Mouse (Mus musculus) kidney, embryonic 14.5 days (tissue): Measurements from ENCODE around the gene Yipf4. TPM values are rescaled to one million over a fixed set of nuclear protein-coding genes. Genes with fewer than 3 reads are reported as not detected.
A peak's percentile ranks its signal among the peaks of the same experiment; 100 is the strongest.

Experiments
- ATAC-seq: fragments of 200-750 bp; cut with Nextera tagmentation; 2 replicates; pipeline ENCODE4 v1.8.0; 2017; ENCODE audit warnings: moderate number of reproducible peaks, mild to moderate bottlenecking, moderate TSS enrichment, moderate library complexity; ENCODE audit not compliant: low FRiP score, low TSS enrichment
- H3K27ac ChIP-seq: fragments of 300-500 bp; sonication (generic); 2 replicates; pipeline ENCODE4 v1.5.1; 2014; ENCODE audit warnings: low read depth, mild to moderate bottlenecking, low read length, moderate library complexity, mixed read lengths
- H3K27me3 ChIP-seq: fragments of 300-500 bp; sonication (generic); 2 replicates; pipeline ENCODE4 v1.6.1; 2014; ENCODE audit warnings: mild to moderate bottlenecking, low read length; ENCODE audit not compliant: control insufficient read depth, insufficient read depth
- H3K36me3 ChIP-seq: fragments of 300-500 bp; sonication (generic); 2 replicates; pipeline ENCODE4 v1.6.1; 2014; ENCODE audit warnings: low read length, mixed read lengths; ENCODE audit not compliant: control insufficient read depth, insufficient read depth
- H3K4me1 ChIP-seq: fragments of 300-500 bp; sonication (generic); 2 replicates; pipeline ENCODE4 v1.6.1; 2014; ENCODE audit warnings: low read length, mixed read lengths; ENCODE audit not compliant: control insufficient read depth, insufficient read depth
- H3K4me2 ChIP-seq: fragments of 300-500 bp; sonication (generic); replicated peaks from 2 replicates; pipeline ENCODE4 v1.6.1; 2014; ENCODE audit warnings: low read depth, mild to moderate bottlenecking, low read length
- H3K4me3 ChIP-seq: fragments of 300-500 bp; sonication (generic); 2 replicates; pipeline ENCODE4 v1.5.1; 2014; ENCODE audit warnings: mild to moderate bottlenecking, low read length
- H3K9ac ChIP-seq: fragments of 300-500 bp; sonication (generic); 2 replicates; pipeline ENCODE4 v1.6.1; 2014; ENCODE audit warnings: low read depth, mild to moderate bottlenecking, low read length, moderate library complexity
- H3K9me3 ChIP-seq: fragments of 300-500 bp; sonication (generic); 2 replicates; pipeline ENCODE4 v1.6.1; 2016; ENCODE audit warnings: low read length; ENCODE audit not compliant: control insufficient read depth
- WGBS: fragments of 180-500 bp; shearing (Covaris S2); extraction: QIAGEN DNeasy Blood & Tissue Kit; methylation state at CpG from one replicate; pipeline ENCODE4 v1.1.7; 2014; 5-methylcytosine and 5-hydroxymethylcytosine counted together
- polyA plus RNA-seq: library from polyadenylated mRNA; unstranded; fragments of >200 nt; fragmentation: Nextera tagmentation; extraction: Ambion mirVana; gene quantifications from 2 replicates; pipeline ENCODE4 v1.2.1, GENCODE M21; 2014

The Yipf4 gene
- polyA plus RNA-seq, 1 experiment from 2014 or later, result 72.9 TPM

GRCm38 (mm10) chr17:74507934-74508333, 18.6 kb downstream of the Yipf4 start:
- Histone ChIP-seq H3K9me3 (no peaks in the 10 kb centered on the region), H3K27ac (no peak overlapping the region), H3K4me3 (no peak overlapping the region), H3K36me3 (no peaks in the 10 kb centered on the region), H3K4me1 (no peaks in the 10 kb centered on the region), H3K27me3 (no peaks in the 10 kb centered on the region), H3K4me2 (no peak overlapping the region), H3K9ac (no peak overlapping the region)
- no peak for ATAC-seq
- WGBS, result 70% methylated on average over 2 of the region's 2 CpGs

GRCm38 (mm10) chr17:74508600-74508999, 19.3 kb downstream of the Yipf4 start:
- no peaks in the 10 kb centered on the region for H3K27me3 ChIP-seq
- WGBS, result 89% methylated on average over 3 of the region's 3 CpGs
- H3K4me1 ChIP-seq, result no peaks in the 10 kb centered on the region
- H3K4me3 ChIP-seq, result no peak overlapping the region
- no peak for ATAC-seq
- no peak overlapping the region for H3K4me2 ChIP-seq
- H3K36me3 ChIP-seq, result no peaks in the 10 kb centered on the region
- no peak overlapping the region for H3K9ac ChIP-seq
- no peaks in the 10 kb centered on the region for H3K9me3 ChIP-seq
- H3K27ac ChIP-seq, result no peak overlapping the region

GRCm38 (mm10) chr17:74512308-74512707, 23.0 kb downstream of the Yipf4 start:
- Histone ChIP-seq H3K4me2 (no peak overlapping the region), H3K9ac (no peak overlapping the region), H3K27ac (no peak overlapping the region), H3K4me3 (no peak overlapping the region), H3K27me3 (no peaks in the 10 kb centered on the region), H3K36me3 (no peaks in the 10 kb centered on the region), H3K9me3 (no peaks in the 10 kb centered on the region), H3K4me1 (no peaks in the 10 kb centered on the region)
- ATAC-seq, result no peak
- 83% methylated on average over 2 of the region's 2 CpGs for WGBS

GRCm38 (mm10) chr17:74522797-74523723, 33.8 kb downstream of the Yipf4 start:
- no peaks in the 10 kb centered on the region for H3K27me3 ChIP-seq
- no peak overlapping the region for H3K4me3 ChIP-seq
- no peak overlapping the region for H3K27ac ChIP-seq
- H3K9me3 ChIP-seq, result no peaks in the 10 kb centered on the region
- H3K36me3 ChIP-seq, result no peaks in the 10 kb centered on the region
- 85% methylated on average over 8 of the region's 8 CpGs for WGBS
- ATAC-seq, result no peak
- H3K4me1 ChIP-seq, result 0 out of 2 replicates have a peak, but pooled peaks cover 6% of the 10 kb centered on the region
- H3K9ac ChIP-seq, result no peak overlapping the region
- no peak overlapping the region for H3K4me2 ChIP-seq

GRCm38 (mm10) chr17:74526117-74526516, 36.8 kb downstream of the Yipf4 start:
- H3K4me1 ChIP-seq, result peaks cover 19% of the 10 kb centered on the region; the same call in 1 of the 2 replicates
- H3K27me3 ChIP-seq, result no peaks in the 10 kb centered on the region
- H3K9ac ChIP-seq, result no peak overlapping the region
- no peak overlapping the region for H3K4me3 ChIP-seq
- no peak overlapping the region for H3K4me2 ChIP-seq
- no peaks in the 10 kb centered on the region for H3K36me3 ChIP-seq
- 93% methylated on average over 2 of the region's 2 CpGs for WGBS
- ATAC-seq, result no peak
- no peak overlapping the region for H3K27ac ChIP-seq
- no peaks in the 10 kb centered on the region for H3K9me3 ChIP-seq

- no peak for ATAC-seq
- 90% methylated on average over 9 of the region's 9 CpGs for WGBS
- Histone ChIP-seq H3K27ac (peak overlapping the region; percentile 96), H3K4me1 (peaks cover 19% of the 10 kb centered on the region; the same call in 1 of the 2 replicates), H3K4me2 (peak overlapping the region; percentile 45), H3K9ac (peak overlapping the region; percentile 59; the same call in 1 of the 2 replicates), H3K27me3 (no peaks in the 10 kb centered on the region), H3K36me3 (no peaks in the 10 kb centered on the region), H3K4me3 (peak overlapping the region; percentile 96; the same call in 1 of the 2 replicates), H3K9me3 (no peaks in the 10 kb centered on the region)
Observed at GRCm38 (mm10) chr17:74526806-74527653, 37.7 kb downstream of the Yipf4 start.

- Histone ChIP-seq H3K9ac (peak within 1 kb of the TSS; percentile 94), H3K27ac (peak within 1 kb of the TSS; percentile 99), H3K27me3 (no peaks in the 10 kb centered on the region), H3K9me3 (no peaks in the 10 kb centered on the region), H3K4me3 (peak within 1 kb of the TSS; percentile 96), H3K4me1 (peaks cover 19% of the 10 kb centered on the region; the same call in 1 of the 2 replicates), H3K4me2 (peak within 1 kb of the TSS; percentile 81), H3K36me3 (no peaks in the 10 kb centered on the region)
- peak; percentile 97 for ATAC-seq
- under 1% methylated on average over 71 of the region's 71 CpGs for WGBS
Observed at GRCm38 (mm10) chr17:74527729-74528607, 38.7 kb downstream of the Yipf4 start, which contains the start of gene Birc6. TSS of gene Birc6 (plus strand) at chr17:74528295.
